9 mouse cellular contexts compared by ENCODE assay signal in genomic region chr8:84774473-84774911, GRCm38 (mm10). TPM values are rescaled to one million over a fixed set of nuclear protein-coding genes. Genes with fewer than 3 reads are reported as not detected.
A peak's percentile ranks its signal among the peaks of the same experiment; 100 is the strongest.
DNase-seq lines count a peak whose midpoint lies in the region; ATAC-seq and TF ChIP-seq lines count a peak whose summit lies in the region.
"Had no signal": no experiment of that assay in that cellular context is flagged by ENCODE, and none has a peak within 500 bp of the region (broad histone marks: within the 10 kb centered on the region; RNA-seq: fewer than 3 reads in every experiment).

No protein-coding gene starts in this region.

- peaks cover 21% of the 10 kb centered on the region; the same call in 1 of the 2 replicates for H3K36me3 ChIP-seq in lung, embryonic 14.5 days (ENCODE audit: insufficient read depth)
- H3K36me3 ChIP-seq in intestine, embryonic 14.5 days (ENCODE audit: control insufficient read depth, insufficient read depth, low read length), result no peaks in the 10 kb centered on the region
- no peaks in the 10 kb centered on the region for H3K36me3 ChIP-seq in midbrain, embryonic 13.5 days

- peak overlapping the region; percentile 29; the same call in 1 of the 2 replicates for H3K9ac ChIP-seq in lung, embryonic 14.5 days
- no peak overlapping the region for H3K9ac ChIP-seq in intestine, embryonic 14.5 days (ENCODE audit: low read length)
- no peak overlapping the region for H3K9ac ChIP-seq in midbrain, embryonic 13.5 days (replicated peaks)
- H3K9ac ChIP-seq: liver, embryonic 14.5 days had no signal

- peaks cover 55% of the 10 kb centered on the region for H3K27me3 ChIP-seq in lung, embryonic 14.5 days (ENCODE audit: insufficient read depth, low read length)
- peaks cover 92% of the 10 kb centered on the region for H3K27me3 ChIP-seq in intestine, embryonic 14.5 days (replicated peaks; ENCODE audit: control insufficient read depth, insufficient read depth, low read length)
- peaks cover 93% of the 10 kb centered on the region for H3K27me3 ChIP-seq in midbrain, embryonic 13.5 days

- peak overlapping the region; percentile 94 for H3K27ac ChIP-seq in lung, embryonic 14.5 days (ENCODE audit: low read depth)
- peak overlapping the region; percentile 96 for H3K27ac ChIP-seq in gastrocnemius, adult 2 months
- H3K27ac ChIP-seq in intestine, embryonic 14.5 days (ENCODE audit: low read depth), result no peak overlapping the region
- H3K27ac ChIP-seq in midbrain, embryonic 13.5 days, result peak overlapping the region; percentile 79
- H3K27ac ChIP-seq: liver, embryonic 14.5 days had no signal

- no peak for TF ChIP-seq CTCF in lung, embryonic 14.5 days (IDR thresholded peaks at IDR 0.05; ENCODE audit: low read depth)
- no peak for TF ChIP-seq CTCF in gastrocnemius, adult 2 months (IDR thresholded peaks at IDR 0.05)

- peaks cover 51% of the 10 kb centered on the region for H3K4me1 ChIP-seq in lung, embryonic 14.5 days (ENCODE audit: insufficient read depth)
- peaks cover 19% of the 10 kb centered on the region for H3K4me1 ChIP-seq in intestine, embryonic 14.5 days (replicated peaks; ENCODE audit: control insufficient read depth, insufficient read depth, low read length)
- H3K4me1 ChIP-seq in midbrain, embryonic 13.5 days (replicated peaks), result peaks cover 62% of the 10 kb centered on the region

- peak overlapping the region; percentile 64 for H3K4me2 ChIP-seq in lung, embryonic 14.5 days
- H3K4me2 ChIP-seq in intestine, embryonic 14.5 days (ENCODE audit: low read length), result peak overlapping the region; percentile 46
- peak overlapping the region; percentile 49 for H3K4me2 ChIP-seq in midbrain, embryonic 13.5 days (replicated peaks)

- WGBS in lung, embryonic 14.5 days, result 4% methylated on average over 10 of the region's 10 CpGs
- WGBS in intestine, embryonic 14.5 days, result 5% methylated on average over 10 of the region's 10 CpGs
- WGBS in midbrain, embryonic 13.5 days, result under 1% methylated on average over 10 of the region's 10 CpGs

- DNase-seq in lung, embryonic 14.5 days, result peak; percentile 86
- DNase-seq in lung, postnatal 25 days (ENCODE audit: low spot score), result no peak
- peak; percentile 86 for DNase-seq in cerebellum, adult 11-12 months
- DNase-seq in gastrocnemius, adult 2 months, result peak; percentile 82
- peak; percentile 83 for DNase-seq in intestine, embryonic 14.5 days (ENCODE audit: low spot score)
- DNase-seq in natural killer cell, adult 2 months (ENCODE audit: low spot score in 2 of 2), result no peak

- peak overlapping the region; percentile 17; the same call in 1 of the 2 replicates for H3K4me3 ChIP-seq in lung, embryonic 14.5 days (ENCODE audit: low read depth, low read length)
- H3K4me3 ChIP-seq in gastrocnemius, adult 2 months, result peak overlapping the region; percentile 61
- H3K4me3 ChIP-seq in intestine, embryonic 14.5 days (ENCODE audit: low read depth, low read length), result 0 out of 2 replicates have a peak overlapping the region, but pooled peaks have one; percentile 6
- no peak overlapping the region for H3K4me3 ChIP-seq in midbrain, embryonic 13.5 days (replicated peaks)

- ATAC-seq in lung, embryonic 14.5 days (ENCODE audit: insufficient read depth), result peak; percentile 60
- ATAC-seq in intestine, embryonic 14.5 days (replicated peaks; ENCODE audit: low FRiP score, low TSS enrichment, low read depth), result no peak
- 0 out of 2 replicates have a peak, but pooled peaks have one; percentile 57 for ATAC-seq in midbrain, embryonic 13.5 days
- no peak for ATAC-seq in granulocyte monocyte progenitor cell, adult 5-6 weeks (replicated peaks; ENCODE audit: poor library complexity, severe bottlenecking)

- intact Hi-C loops in gastrocnemius, adult 2 months (cut with DNase I), result loop anchor here (2.0 kb wide), 1 partner anchor 24 kb away; no protein-coding TSS in a partner anchor

- no peaks in the 10 kb centered on the region for H3K9me3 ChIP-seq in lung, embryonic 14.5 days (ENCODE audit: low read depth, low read length)
- H3K9me3 ChIP-seq in intestine, embryonic 14.5 days (ENCODE audit: control insufficient read depth, low read length), result no peaks in the 10 kb centered on the region
- no peaks in the 10 kb centered on the region for H3K9me3 ChIP-seq in midbrain, embryonic 13.5 days

RNA-seq across cellular contexts. Expression of gene Nfix, which starts 25.7 kb away (rescaled TPM):
- polyA plus RNA-seq in lung, embryonic 14.5 days (2014; fragmentation: Nextera tagmentation; extraction: Ambion mirVana), result 42.3 and 44.1 TPM in 2 replicates
- total RNA-seq in gastrocnemius, adult 2 months (2021), result 100 to 1,000 TPM; 465 to 558 TPM
- polyA plus RNA-seq in intestine, embryonic 14.5 days (2014; fragmentation: Nextera tagmentation; extraction: Ambion mirVana), result 12.8 and 14.4 TPM in 2 replicates
- 22.4 and 28.4 TPM in 2 replicates for polyA plus RNA-seq in midbrain, embryonic 13.5 days (2015; fragmentation: Nextera tagmentation; extraction: Ambion mirVana)
- total RNA-seq in granulocyte monocyte progenitor cell, adult 5-6 weeks (2014; fragmentation: Nextera tagmentation), result 25.7 and 51.2 TPM in 2 replicates
- total RNA-seq in granulocyte monocyte progenitor cell, adult 5-6 weeks (2017), result 9.5 and 12.8 TPM in 2 replicates

RNA-seq across cellular contexts. Expression of gene Dand5, which starts 48.1 kb away (rescaled TPM):
- polyA plus RNA-seq in lung, embryonic 14.5 days (2014; fragmentation: Nextera tagmentation; extraction: Ambion mirVana), result 4.5 and 4.6 TPM in 2 replicates
- 10 to 100 TPM; 10.2 to 14.3 TPM for total RNA-seq in gastrocnemius, adult 2 months (2021)
- 5.2 and 5.4 TPM in 2 replicates for polyA plus RNA-seq in intestine, embryonic 14.5 days (2014; fragmentation: Nextera tagmentation; extraction: Ambion mirVana)
- 8.8 and 8.9 TPM in 2 replicates for polyA plus RNA-seq in midbrain, embryonic 13.5 days (2015; fragmentation: Nextera tagmentation; extraction: Ambion mirVana)
- 4.1 and 4.7 TPM in 2 replicates for total RNA-seq in granulocyte monocyte progenitor cell, adult 5-6 weeks (2014; fragmentation: Nextera tagmentation)
- total RNA-seq in granulocyte monocyte progenitor cell, adult 5-6 weeks (2017), result 3.6 and 3.7 TPM in 2 replicates

RNA-seq across cellular contexts. Expression of gene G430095P16Rik, which starts 51.7 kb away (rescaled TPM):
- 2.7 and 2.8 TPM in 2 replicates for polyA plus RNA-seq in lung, embryonic 14.5 days (2014; fragmentation: Nextera tagmentation; extraction: Ambion mirVana)
- total RNA-seq in gastrocnemius, adult 2 months (2021), result under 1 TPM; 0.36 to 0.78 TPM
- 3.3 and 4.1 TPM in 2 replicates for polyA plus RNA-seq in intestine, embryonic 14.5 days (2014; fragmentation: Nextera tagmentation; extraction: Ambion mirVana)
- 1.3 and 1.9 TPM in 2 replicates for polyA plus RNA-seq in midbrain, embryonic 13.5 days (2015; fragmentation: Nextera tagmentation; extraction: Ambion mirVana)
- total RNA-seq in granulocyte monocyte progenitor cell, adult 5-6 weeks (2014; fragmentation: Nextera tagmentation), result 11.0 and 17.9 TPM in 2 replicates
- 4.4 and 4.8 TPM in 2 replicates for total RNA-seq in granulocyte monocyte progenitor cell, adult 5-6 weeks (2017)

RNA-seq across cellular contexts. Expression of gene Gadd45gip1, which starts 56.8 kb away (rescaled TPM):
- 44.2 and 45.0 TPM in 2 replicates for polyA plus RNA-seq in lung, embryonic 14.5 days (2014; fragmentation: Nextera tagmentation; extraction: Ambion mirVana)
- total RNA-seq in gastrocnemius, adult 2 months (2021), result 10 to 100 TPM; 16.2 to 30.4 TPM
- polyA plus RNA-seq in intestine, embryonic 14.5 days (2014; fragmentation: Nextera tagmentation; extraction: Ambion mirVana), result 57.8 and 60.8 TPM in 2 replicates
- 34.5 and 36.3 TPM in 2 replicates for polyA plus RNA-seq in midbrain, embryonic 13.5 days (2015; fragmentation: Nextera tagmentation; extraction: Ambion mirVana)
- total RNA-seq in granulocyte monocyte progenitor cell, adult 5-6 weeks (2014; fragmentation: Nextera tagmentation), result 17.0 and 19.2 TPM in 2 replicates
- total RNA-seq in granulocyte monocyte progenitor cell, adult 5-6 weeks (2017), result 46.2 and 52.4 TPM in 2 replicates

Comparison
In these comparisons a context has a peak if more than half of its experiments do, and no peak if none do; other contexts are left out.
1. DNase-seq: peak in lung, embryonic 14.5 days (single experiment), cerebellum, adult 11-12 months (single experiment), gastrocnemius, adult 2 months (single experiment) and intestine, embryonic 14.5 days (single experiment); none in lung, postnatal 25 days (single experiment) and natural killer cell, adult 2 months (0 of 2).
2. ATAC-seq: peak in lung, embryonic 14.5 days (single experiment) and midbrain, embryonic 13.5 days (single experiment); none in intestine, embryonic 14.5 days (single experiment) and granulocyte monocyte progenitor cell, adult 5-6 weeks (single experiment).
3. Peak in every context shown above with its lines, with median percentiles within 50 percentile points of each other: H3K4me2 ChIP-seq.